Mouse (Mus musculus) retina, embryonic 14.5 days (tissue): ENCODE results near the gene 4930402H24Rik.

Source experiments
- DNase-seq: peaks from one replicate; pipeline ENCODE4 v3.0.0-alpha.2; 2015; ENCODE audit warnings: low spot score

4930402H24Rik gene

GRCm38 (mm10) chr2:130812487-130812886, 93.7 kb downstream of the 4930402H24Rik start:
- DNase-seq: peak; percentile 21

DNA sequence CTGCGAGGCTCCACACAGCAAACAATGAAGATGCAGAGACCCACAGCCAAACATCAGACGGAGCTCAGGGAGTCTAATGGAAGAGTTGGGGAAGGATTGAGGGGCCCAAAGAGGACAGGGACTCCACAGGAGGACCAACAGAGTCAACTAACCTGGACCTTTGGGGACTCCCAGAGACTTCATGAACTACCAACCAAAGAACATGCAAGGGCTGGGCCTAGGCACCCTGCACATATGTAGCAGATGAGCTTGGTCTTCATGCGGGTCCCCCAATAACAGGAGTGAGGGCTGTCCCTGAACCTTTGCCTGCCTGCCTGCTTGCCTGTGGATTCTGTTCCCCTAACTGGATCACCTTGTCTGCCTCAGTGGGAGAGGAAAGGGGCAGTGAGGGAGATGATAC, 101.1 kb downstream of the 4930402H24Rik start:
- DNase-seq: no peak

DNA sequence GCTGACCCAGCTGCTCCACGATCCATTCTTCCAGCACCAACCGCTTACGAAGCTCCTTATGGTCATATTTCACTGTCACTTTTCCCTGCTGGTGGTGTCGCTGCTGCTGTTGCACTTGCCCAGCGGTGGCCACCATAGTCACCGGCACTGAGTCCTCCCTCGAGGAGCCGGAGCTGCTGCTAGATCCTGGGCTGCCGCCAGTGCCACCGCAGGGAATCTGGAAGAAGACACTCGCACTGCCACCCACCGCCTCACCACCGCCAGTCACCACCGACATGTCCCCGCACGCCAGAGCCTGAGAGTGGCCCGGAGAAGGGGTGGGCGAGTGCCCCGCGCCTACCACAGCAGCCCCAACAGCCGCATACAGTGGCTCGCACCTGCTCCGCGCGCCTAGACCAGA, 102.5 kb downstream of the 4930402H24Rik start:
- DNase-seq: no peak

- no peak for DNase-seq
Measured at GRCm38 (mm10) chr2:130795731-130796130, 110.5 kb downstream of the 4930402H24Rik start.

DNA sequence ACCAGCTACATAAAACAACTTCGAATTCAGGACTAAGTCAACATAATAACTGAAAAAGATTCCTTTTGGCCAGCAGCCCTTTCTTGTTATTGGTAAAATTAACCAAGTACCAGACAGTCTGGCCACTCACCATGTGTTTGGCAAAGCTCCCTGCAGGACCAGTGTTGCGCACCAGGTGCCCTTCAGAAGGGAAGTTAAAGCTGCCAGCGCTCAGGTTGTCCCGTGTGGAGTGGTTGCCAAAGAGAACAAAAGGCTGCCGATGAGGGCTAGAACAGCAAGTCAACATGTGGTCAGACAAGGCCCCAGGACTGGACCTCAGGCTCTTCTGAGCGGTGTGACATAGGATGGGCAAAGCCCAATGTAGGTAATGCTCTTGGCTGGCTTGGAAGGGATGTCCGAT, 114.5 kb downstream of the 4930402H24Rik start:
- DNase-seq: no peak

- DNase-seq: no peak
Measured at GRCm38 (mm10) chr2:130789642-130790041, 116.6 kb downstream of the 4930402H24Rik start.

DNA sequence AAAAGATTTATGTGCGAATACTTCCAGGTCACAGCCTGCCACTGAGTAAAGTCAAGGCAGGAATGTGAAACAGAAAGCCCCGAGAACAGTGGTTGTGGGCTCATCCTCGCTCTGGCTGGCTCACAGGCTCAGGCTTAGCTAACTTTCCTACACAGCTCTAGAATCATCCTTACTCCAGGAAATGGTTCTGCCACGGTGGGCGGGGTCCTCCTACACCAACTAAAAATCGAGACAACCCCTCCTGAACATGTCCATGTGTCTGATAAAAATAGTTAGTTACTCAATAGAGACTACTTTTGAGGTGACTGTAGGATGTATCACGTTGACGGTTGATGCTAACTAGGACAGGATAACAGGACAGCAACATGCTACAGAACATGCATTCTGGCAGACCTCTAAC, 117.2 kb downstream of the 4930402H24Rik start:
- DNase-seq: no peak

DNA sequence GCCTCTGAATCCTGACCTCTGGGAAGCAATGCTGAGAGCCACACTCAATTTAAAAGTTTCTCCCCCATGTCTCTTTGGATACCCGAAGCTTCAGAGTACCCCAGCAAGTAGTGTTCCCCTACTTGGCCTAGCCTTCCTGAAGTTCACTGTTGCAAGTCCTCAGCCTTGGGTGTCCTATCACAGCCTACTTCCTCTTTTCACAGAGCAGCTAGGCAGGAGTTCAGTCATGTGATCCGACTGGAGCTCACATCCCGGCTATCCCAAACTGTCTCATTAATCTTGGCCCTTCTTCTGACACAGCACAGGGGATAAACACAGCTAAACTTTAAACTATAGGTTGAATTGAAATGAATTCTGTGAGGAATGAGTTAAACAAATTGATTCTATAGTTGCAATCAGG, 121.3 kb downstream of the 4930402H24Rik start:
- DNase-seq: no peak

DNA sequence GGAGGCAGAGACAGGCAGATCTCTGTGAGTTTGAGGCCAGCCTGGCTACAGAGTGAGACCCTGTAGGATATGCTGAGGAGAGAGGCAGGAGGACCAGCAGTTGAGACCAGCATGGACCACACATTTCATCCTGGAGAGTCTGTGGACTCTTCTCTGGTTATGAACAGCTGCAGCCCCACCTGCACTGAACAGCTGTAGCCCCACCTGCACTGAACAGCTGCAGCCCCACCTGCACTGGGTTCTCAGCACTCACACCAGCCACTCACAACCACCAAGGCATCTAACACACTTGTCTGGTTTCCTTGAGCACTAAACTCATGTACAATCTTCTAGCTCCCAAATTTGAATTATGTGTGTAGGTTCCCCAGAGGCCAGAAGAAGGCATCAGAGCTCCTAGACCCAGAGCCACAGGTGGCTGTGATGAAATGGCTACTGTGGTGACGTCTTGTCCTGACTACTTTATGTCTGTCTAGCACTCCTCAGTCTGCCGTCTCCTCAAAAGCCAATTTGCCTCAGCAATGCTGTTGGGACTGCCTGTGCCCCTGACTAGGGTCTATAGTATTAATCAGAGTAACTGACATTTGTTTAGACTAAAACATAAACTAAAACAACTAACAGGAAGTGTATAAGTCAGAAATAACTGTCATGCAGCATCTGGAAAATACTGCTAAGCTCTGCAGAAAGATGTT, 125.4 kb downstream of the 4930402H24Rik start:
- no peak for DNase-seq

- no peak for DNase-seq
Measured at GRCm38 (mm10) chr2:130779935-130780334, 126.3 kb downstream of the 4930402H24Rik start.

GRCm38 (mm10) chr2:130776610-130777009, 129.6 kb downstream of the 4930402H24Rik start:
- no peak for DNase-seq

DNA sequence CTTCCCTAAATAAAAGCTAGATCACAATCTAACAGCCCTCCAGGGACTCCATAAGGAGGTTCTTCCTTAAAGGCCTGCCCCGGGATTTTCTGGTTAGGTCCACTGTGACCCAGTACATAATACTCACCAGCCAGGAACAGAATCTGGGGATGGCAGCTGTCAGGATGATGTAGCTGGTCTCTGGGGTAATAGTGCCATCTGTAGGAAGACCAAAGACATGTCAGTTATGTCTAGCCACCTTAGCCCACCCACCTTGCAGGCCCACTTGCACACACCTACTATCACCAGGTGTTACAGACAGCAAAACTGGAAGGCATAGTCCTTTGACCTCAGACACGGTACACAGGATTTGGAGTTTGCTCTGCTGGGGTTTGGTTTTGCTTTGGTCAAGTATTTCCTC, 138.7 kb downstream of the 4930402H24Rik start:
- DNase-seq: peak; percentile 35

DNA sequence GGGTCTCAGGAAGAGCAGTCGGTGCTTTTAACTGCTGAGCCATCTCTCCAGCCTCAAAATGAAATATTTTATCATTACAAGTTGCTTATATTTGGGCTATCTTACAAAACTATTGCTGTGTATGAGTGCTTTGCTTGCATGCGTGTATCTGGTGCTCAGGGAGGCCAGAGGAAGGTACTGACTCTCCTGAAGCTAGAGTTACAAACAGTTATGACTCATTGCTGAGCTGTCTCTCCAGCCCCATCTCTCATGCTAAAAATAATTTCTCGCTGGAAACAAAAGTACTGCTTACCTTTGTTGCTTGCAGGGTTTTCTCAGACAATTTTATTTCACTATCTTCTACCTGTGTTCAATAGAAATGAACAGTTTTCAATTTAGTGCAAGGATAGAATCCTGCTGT, 140.8 kb downstream of the 4930402H24Rik start:
- no peak for DNase-seq

- DNase-seq: no peak
Measured at GRCm38 (mm10) chr2:130760876-130761275, 145.3 kb downstream of the 4930402H24Rik start.

DNA sequence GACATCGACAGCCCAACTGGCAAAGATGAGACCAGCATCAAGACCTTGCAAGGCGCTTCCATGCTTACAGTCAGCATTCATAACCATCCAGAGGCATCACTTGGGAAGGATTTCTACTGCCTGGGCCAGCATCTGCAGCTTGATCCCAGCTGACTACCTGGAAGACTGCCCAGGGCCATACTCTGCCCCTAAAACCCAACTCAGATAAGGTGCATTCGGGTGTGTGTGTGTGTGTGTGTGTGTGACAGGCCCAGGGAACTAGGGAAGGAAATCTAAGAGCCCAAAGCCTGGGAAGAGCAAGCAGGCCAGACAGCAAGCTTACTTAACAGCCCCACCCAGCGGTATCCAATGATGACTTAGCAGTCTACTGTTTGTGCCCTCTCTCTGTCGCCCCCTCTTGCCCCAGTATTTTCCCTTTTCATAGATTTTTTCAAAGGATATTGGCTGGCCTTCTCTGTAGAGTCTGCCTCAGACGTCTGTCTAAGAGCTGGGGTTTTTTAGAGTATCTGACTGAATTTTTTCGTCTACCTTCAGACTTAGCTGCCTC, 151.1 kb downstream of the 4930402H24Rik start:
- no peak for DNase-seq

- DNase-seq: no peak
Measured at GRCm38 (mm10) chr2:130754596-130754995, 151.6 kb downstream of the 4930402H24Rik start.

- no peak for DNase-seq
Measured at GRCm38 (mm10) chr2:130750449-130750848, 155.8 kb downstream of the 4930402H24Rik start.

GRCm38 (mm10) chr2:130749708-130750107, 156.5 kb downstream of the 4930402H24Rik start:
- no peak for DNase-seq

GRCm38 (mm10) chr2:130743576-130743975, 162.6 kb downstream of the 4930402H24Rik start:
- no peak for DNase-seq

DNA sequence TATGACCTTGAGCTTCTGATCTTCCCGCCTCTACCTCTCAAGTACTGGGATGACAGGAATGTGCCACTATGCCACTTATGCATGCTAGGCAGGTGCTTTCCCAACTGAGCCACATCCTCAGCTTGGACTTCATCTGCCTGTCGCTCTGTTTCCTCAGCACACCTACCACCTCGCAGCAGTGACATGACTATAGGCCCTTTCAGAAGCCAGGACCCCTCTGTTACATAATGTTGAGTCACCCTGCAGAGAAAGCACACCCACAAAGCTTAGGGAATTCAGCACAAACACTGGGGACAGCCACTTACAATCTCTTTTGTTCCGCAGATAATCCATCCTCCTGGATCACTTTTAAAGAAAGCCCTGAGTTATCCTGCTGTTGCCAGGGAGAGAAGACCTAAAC, 166.1 kb downstream of the 4930402H24Rik start:
- DNase-seq: no peak

DNA sequence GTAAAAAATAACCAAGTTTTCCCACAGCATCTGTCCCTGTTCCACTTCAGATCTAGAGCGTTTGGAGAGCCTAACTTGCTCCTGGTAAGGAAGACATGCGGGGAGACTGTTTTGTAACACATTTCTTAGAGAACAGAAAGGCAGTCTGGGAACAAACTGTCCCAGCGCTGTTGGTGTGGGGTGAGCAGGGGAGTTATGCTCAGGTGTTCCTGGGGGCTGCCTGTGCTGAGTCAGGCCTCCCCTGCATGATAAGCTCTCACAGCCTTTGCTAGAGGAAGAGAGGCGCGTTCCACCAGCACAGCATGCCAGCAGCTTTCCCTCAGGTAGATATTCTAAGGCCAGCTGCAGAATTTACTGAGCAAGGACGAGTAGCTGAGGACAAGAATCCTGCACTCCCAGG, 168.2 kb downstream of the 4930402H24Rik start:
- DNase-seq: no peak

- no peak for DNase-seq
Measured at GRCm38 (mm10) chr2:130735281-130735680, 170.9 kb downstream of the 4930402H24Rik start.

DNA sequence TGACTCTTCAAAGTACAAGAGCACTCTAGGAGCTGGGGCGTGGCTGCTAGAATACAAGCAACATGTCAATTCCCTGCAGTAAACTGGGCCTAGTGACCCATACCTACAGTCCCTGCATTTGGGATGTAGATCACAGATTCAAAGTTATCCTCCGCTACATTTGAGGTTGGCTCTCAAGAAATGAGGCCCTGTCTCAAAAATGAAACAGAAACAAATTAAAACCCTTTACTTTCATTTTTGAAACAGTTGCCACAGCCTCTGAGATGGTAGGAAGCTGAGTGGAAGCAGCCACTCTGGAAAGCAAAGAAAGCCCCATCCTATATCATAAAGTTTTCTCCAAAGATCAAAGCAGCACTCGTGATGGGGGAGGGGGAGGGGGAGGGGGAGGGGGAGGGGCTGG, 172.8 kb downstream of the 4930402H24Rik start:
- DNase-seq: no peak

GRCm38 (mm10) chr2:130731855-130732254, 174.4 kb downstream of the 4930402H24Rik start:
- no peak for DNase-seq
